Mouse (Mus musculus) ovary, postnatal 14 days (tissue): ENCODE results near the gene Eps15.

Experiments
- DNase-seq: peaks from one replicate; pipeline ENCODE4 v3.0.0; 2022; ENCODE audit warnings: low spot score

Eps15 gene

GRCm38 (mm10) chr4:109268903-109269302, 11.2 kb upstream of the Eps15 start:
- DNase-seq = no peak

GRCm38 (mm10) chr4:109271803-109272202, 8.3 kb upstream of the Eps15 start:
- no peak for DNase-seq

GRCm38 (mm10) chr4:109273586-109274240, 6.4 kb upstream of the Eps15 start:
- no peak for DNase-seq

- DNase-seq = no peak
Observed at GRCm38 (mm10) chr4:109280459-109281160, 542 bp downstream of the Eps15 start.

GRCm38 (mm10) chr4:109281161-109281560, 1.1 kb downstream of the Eps15 start:
- DNase-seq = no peak

- DNase-seq = no peak
Observed at GRCm38 (mm10) chr4:109281946-109282345, 1.9 kb downstream of the Eps15 start.

- DNase-seq = no peak
Observed at GRCm38 (mm10) chr4:109294629-109295028, 14.6 kb downstream of the Eps15 start.

GRCm38 (mm10) chr4:109296510-109296909, 16.4 kb downstream of the Eps15 start:
- DNase-seq = no peak

GRCm38 (mm10) chr4:109299136-109299535, 19.1 kb downstream of the Eps15 start:
- DNase-seq = no peak

- DNase-seq = no peak
Observed at GRCm38 (mm10) chr4:109316941-109317894, 37.1 kb downstream of the Eps15 start.

GRCm38 (mm10) chr4:109336796-109337195, 56.7 kb downstream of the Eps15 start:
- DNase-seq = no peak

GRCm38 (mm10) chr4:109341222-109341621, 61.2 kb downstream of the Eps15 start:
- DNase-seq = no peak

GRCm38 (mm10) chr4:109342783-109343485, 62.9 kb downstream of the Eps15 start:
- no peak for DNase-seq

- DNase-seq = no peak
Observed at GRCm38 (mm10) chr4:109343909-109344308, 63.8 kb downstream of the Eps15 start.

- DNase-seq = no peak
Observed at GRCm38 (mm10) chr4:109378107-109378506, 98.0 kb downstream of the Eps15 start.

GRCm38 (mm10) chr4:109382457-109382856, 102.4 kb downstream of the Eps15 start:
- DNase-seq = no peak

- no peak for DNase-seq
Observed at GRCm38 (mm10) chr4:109385599-109385998, 105.5 kb downstream of the Eps15 start.

GRCm38 (mm10) chr4:109393229-109393779, 113.2 kb downstream of the Eps15 start:
- no peak for DNase-seq

- no peak for DNase-seq
Observed at GRCm38 (mm10) chr4:109393902-109394301, 113.8 kb downstream of the Eps15 start.

GRCm38 (mm10) chr4:109394314-109395074, 114.4 kb downstream of the Eps15 start:
- DNase-seq = no peak
